Mouse (Mus musculus) layer of hippocampus, adult 9-10 months (tissue): ENCODE data around the gene Sec24a.
"Not testable (repeated sequence)": the region's sequence is repeated elsewhere in the genome, so short reads cannot be mapped to it uniquely, and the experiment has no call there.

Experiments used
- DNase-seq: peaks from one replicate; pipeline ENCODE4 v3.0.0; 2022; ENCODE audit warnings: low spot score

The Sec24a gene

DNA sequence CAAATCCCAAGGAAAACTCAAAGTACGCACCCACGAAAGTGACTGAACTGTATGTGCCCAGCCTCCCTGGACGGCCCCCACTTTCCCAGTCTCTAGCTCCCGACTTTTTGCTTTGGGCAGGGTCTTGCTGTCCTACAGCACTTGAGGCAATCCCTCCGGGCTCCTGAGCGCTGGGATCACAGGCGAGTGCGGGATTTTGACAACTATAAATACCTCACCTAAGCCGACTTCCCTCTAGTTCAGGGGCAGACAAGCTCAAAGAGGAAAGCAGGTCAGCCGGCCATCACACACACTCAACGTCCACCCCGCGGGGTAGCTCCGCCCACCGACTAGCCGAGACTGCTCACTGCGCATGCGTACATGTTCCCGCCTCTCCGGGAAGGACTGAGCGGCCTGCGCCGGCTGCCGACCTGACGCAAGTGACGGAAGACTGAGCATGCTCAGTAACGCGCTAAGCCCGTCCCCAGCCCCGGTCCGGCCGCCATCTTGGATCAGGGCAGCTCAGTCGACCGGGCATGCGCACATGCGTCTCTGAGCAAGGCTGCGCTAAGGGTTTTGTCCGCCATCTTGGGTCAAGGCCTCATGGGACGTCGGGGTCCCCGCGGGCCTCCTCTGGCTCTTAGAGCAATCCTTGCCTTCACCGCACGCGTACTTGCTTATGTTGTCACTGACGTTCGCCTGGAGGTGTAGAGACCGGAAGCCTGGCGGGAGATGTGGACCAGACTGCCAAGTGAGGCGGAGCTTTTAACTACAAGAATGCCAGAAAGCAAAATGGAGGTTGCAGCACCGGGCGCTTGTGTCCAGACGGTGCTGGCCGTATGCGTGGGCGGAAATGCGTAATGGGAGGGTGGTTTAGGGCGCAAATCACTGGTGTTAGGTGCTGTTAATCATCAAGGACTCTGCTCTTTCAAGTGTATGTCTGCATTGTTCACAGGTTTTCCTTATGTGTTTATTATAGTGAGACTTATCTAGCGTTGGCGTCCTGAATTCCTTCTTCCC, 74.8 kb downstream of the Sec24a start, which contains the start of gene 0610009B22Rik:
Gene 0610009B22Rik, minus strand, starts transcription at position 545 of the 999 bp plus-strand sequence.
- DNase-seq = peak; percentile 98

- DNase-seq = no peak
Observed at GRCm38 (mm10) chr11:51681976-51682374, 81.5 kb downstream of the Sec24a start.

GRCm38 (mm10) chr11:51681324-51681975, 82.0 kb downstream of the Sec24a start:
- peak; percentile 67 for DNase-seq

DNA sequence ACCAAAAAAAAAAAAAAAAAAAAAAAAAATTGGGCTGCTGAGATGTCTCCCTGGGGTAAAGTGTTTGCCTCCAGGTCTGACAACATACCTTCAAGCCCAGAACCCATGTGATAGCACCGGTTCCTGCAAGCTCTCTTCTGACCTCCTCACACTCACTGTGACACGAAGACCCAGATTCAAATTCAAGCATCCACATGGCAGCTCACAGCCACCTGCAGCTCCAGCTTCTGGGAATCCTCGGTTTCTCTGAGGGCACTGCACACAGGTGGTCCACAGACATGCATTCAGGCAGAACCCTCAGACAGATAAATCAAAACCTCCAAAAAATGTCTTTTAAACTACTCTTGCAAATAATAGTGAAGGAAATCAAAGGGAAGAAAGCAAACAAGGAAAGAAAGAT, 84.0 kb downstream of the Sec24a start:
- no peak for DNase-seq

DNA sequence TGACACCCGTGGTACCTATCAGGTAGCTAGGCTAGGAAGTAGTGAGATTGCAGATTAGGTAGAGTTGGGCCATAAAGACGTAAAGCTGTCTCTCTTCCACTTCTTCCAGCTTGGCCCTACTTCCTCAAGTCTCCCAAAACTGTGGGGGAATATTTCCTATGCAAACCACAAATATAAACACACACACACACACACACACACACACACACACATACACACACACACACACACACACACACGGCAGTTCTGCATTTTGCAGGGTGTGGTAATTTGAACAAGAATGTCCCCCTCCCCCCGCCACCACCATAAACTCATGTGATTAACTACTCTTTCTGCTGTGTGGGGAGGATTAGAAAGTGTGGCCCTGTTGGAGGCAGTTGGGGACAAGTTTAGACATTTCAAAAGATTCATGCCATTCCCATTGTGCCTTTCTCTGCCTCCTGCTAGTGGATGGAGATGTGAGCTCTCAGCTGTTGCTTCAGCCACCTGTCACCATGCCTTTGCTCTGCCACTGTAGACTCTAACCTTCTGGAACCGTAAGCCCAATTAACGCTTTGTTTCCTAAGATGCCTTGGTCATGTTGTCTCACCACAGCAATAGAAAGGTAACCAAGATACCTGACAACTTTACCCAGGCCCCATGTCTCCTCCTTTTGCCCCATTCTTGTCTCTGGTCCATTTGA, 85.6 kb downstream of the Sec24a start:
- no peak for DNase-seq

- no peak for DNase-seq
Observed at GRCm38 (mm10) chr11:51675386-51675785, 88.0 kb downstream of the Sec24a start.

DNA sequence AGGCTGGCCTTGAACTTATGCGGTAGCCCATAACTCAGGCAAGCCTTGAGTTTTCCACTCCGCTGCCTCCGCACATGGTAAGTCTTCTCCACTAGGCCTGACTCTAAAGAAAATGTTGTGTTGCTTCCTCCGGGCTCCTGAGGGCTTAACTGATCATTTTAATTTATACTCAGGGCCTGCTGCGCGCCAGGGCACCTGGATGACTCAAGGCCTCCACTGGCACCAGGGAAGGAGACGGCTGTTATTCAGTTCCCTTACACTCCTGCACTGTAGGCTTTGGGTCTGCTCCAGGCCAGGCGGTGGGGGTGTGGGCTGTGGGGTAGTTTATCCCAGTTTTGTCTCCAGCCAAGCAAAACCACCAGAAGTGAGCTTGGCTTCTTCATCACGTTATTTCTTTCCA, 90.1 kb downstream of the Sec24a start:
- no peak for DNase-seq

GRCm38 (mm10) chr11:51671376-51671775, 92.1 kb downstream of the Sec24a start:
- DNase-seq = no peak

GRCm38 (mm10) chr11:51670846-51671245, 92.6 kb downstream of the Sec24a start:
- no peak for DNase-seq

DNA sequence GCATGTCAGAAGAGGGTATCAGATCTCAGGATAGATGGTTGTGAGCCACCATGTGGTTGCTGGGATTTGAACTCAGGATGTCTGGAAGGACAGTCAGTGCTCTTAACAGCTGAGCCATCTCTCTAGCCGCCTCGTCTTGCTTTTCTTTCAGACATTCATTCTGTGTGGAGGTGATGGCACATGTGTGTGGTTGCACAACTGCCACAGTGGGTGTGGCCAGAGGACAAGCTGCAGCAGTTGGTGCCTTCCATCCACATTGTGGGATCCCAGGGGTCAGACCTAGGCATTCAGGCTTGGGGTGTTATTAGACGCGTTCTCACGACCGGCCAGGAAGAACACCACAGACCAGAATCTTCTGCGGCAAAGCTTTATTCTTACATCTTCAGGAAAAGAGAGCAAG, 98.7 kb downstream of the Sec24a start:
- DNase-seq = not testable (repeated sequence)

GRCm38 (mm10) chr11:51662632-51663031, 100.8 kb downstream of the Sec24a start:
- no peak for DNase-seq

DNA sequence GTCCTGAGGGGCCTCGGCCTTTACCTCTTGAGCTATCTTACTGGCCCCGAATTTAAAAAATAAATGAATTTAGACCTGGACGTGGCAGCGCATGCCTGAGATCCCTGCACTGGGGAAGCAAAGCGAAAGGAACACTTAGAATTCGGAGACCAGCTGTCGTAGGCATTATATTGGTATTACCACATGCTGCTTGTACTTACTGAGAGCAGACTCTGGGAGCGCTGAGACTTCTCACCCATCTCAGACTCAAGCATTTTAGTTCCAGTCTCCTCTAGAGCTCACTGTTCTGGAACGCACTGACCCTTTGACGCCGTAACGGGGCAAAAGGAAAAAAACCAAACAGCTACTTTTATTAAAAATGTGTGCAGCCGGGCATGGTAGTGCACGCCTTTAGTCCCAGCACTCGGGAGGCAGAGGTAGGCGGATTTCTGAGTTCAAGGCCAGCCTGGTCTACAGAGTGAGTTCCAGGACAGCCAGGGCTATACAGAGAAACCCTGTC, 101.5 kb downstream of the Sec24a start:
- DNase-seq = no peak

GRCm38 (mm10) chr11:51658705-51659104, 104.7 kb downstream of the Sec24a start:
- DNase-seq = no peak

- no peak for DNase-seq
Observed at GRCm38 (mm10) chr11:51658291-51658690, 105.1 kb downstream of the Sec24a start.

DNA sequence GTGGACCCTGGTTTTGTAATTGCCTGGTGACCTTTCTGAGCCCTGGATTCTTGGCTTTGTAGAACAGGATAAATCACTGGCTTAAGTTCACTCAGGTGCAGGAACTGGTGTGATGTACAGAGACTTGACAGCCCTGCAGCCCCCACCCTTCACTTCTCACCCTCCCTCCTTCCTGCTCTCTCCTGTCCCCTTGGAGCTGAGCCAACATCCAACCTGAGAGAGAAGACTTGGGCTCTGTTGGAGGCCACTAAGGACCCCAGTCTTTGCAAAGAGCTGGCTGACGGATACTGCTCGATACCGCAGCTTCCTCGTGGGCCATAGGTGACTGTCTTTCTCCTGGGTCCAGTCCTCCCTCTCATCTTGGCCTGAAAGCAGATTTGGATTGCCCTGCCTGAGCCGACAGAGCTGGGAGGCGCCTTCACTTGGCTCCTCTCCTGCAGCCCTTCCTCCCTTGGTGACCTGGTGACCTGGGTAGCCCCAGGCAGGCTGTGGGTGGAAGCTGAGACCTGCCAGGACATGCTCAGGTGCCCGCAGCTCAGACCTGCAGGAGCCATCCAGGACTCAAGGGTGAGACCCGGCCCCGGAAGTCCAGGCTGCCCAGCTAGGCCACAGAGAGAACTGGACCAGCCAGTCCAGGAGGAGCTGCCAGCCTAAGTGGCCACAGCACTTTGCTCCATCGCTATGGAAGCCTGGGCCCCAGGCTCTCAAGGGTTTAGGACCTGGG, 106.5 kb downstream of the Sec24a start:
- no peak for DNase-seq

GRCm38 (mm10) chr11:51654891-51655290, 108.5 kb downstream of the Sec24a start:
- DNase-seq = no peak

DNA sequence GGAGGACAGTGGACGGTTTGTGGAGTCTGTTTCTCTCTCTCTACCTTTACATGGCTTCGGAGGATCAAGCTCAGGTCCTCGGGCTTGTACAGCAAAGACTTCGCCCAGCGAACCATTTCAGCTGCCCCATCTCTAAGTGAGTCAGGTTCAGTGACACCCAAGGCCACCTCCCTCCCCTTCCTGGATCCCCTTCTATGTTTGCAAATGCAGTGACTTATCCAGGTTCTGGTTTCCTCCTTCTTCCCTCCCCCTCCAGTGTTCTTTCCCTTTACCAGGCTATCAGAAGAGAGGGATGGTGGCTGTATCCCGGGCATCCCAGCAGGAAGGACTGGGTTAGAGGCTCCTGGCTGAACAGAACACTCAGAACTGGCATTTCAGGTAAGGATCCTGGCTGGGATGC, 109.7 kb downstream of the Sec24a start:
- DNase-seq = no peak

DNA sequence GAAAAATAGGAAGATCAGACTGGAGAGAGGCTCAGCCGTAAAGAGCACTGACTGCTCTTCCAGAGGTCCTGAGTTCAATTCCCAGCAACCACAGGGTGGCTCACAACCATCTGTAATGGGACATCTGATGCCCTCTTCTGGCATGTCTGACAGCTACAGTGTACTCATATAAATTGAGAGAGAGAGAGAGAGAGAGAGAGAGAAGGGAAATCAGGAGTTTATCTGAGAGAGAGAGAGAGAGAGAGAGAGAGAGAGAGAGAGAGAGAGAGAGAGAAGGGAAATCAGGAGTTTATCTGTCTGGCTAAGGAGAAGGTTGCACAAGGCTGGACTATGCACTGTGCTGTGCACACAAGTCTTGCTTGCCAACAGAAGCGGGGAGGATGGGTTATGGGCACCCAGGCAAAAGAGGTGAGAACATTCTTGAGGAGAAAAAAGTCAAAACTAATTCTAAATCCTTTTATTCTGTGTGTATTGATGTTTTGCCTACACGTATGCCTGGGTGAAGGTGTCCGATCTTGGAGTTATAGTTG, 110.5 kb downstream of the Sec24a start:
- DNase-seq = no peak

- DNase-seq = no peak
Observed at GRCm38 (mm10) chr11:51650691-51651515, 112.5 kb downstream of the Sec24a start, which contains the start of the genes N4bp3 and D930048N14Rik. TSS of gene N4bp3 (minus strand) at chr11:51650842. TSS of gene D930048N14Rik (plus strand) at chr11:51650954.

GRCm38 (mm10) chr11:51650261-51650660, 113.2 kb downstream of the Sec24a start:
- DNase-seq = no peak
